Mouse (Mus musculus) mouse trophoblast stem cell (cell line): Measurements from ENCODE around the gene Ost4.

Experiments
- in situ Hi-C, 2 experiments: fragments of 300-500 bp; cut with MseI, MboI; formaldehyde crosslinking; loops; 2 replicates in 1 of 2; 3 replicates in 1 of 2; pipeline ENCODE4 v1.15.1; 2025

Ost4 gene

DNA sequence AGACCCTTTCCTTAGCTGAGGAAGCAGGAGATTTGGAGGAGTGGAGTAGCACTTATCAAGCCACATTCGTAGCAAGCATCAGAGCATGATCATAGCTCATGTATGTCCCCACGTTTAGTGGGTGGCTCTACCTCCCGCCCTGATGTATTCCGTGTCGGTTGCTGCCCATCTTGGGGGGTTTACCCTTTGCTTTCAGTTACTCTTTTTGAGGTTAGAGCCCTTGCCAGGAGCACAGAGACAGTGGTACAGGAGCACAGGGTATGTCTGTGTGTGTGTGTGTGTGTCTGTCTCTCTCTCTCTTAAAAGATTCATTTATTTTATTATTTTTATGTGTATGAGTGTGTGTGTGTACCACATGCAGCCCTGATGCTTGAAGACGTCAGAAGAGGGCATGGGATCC, 15.5 kb upstream of the Ost4 start:
- in situ Hi-C loops, result no loop called here

DNA sequence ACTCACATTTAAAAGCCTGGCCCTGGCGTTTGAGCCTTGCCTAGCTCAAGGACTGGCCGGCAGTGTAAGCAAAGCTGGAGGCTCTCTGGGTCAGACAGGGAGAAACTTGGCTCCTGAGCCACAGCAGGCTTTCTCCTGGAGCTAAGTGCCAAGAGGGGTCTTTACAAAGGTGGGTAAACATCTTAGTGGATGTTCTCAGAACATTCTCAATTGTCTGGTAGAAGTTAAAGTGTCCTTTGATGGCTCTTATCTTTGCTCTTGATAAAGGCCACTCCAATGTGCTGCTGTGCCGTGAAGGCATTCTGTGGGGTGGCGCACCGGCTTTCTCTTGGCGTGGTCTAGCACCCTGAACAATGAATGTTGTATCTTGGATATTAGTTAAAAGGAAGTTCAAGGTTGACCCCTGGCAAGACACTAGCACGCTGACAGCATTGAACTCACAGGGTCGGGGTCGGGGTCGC, 15.0 kb upstream of the Ost4 start:
- in situ Hi-C loops, result no loop called here

DNA sequence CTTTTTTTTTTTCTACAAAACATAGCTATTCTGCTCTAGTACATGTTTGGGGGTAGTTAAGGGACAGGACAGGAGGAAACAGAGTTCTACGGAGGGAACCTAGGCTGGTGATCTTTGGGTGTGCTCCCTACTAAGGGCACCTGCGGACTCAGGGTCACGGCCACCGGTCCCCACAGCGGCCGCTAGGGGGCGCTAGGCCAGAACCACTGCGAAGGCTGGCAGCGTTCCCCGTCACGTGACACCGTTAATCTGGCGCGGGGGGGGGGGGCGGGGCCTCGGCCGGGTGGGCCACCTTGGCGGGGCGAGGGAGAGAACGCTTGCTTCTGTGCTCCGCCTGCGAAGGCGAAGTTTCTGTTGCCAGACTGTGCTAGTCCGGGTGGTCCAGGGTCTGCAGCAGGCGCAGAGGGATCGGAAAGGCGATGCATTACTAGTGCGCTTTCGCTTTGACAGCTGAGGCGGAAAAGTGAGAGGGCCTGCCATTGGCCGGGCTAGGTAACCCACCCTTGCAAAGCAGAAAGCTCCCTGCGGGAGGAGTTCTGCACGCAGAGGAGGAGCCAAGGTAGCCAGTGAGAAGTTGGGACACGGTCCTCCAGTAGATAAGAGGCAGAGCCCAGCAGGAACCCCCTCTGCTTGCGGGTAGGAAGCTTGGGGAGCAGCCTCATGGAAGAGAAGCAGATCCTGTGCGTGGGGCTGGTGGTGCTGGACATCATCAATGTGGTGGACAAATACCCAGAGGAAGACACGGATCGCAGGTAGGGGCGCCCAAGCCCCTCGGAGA, 13.9 kb upstream of the Ost4 start, which contains the start of gene Khk:
TSS of gene Khk (plus strand) at position 176 of the 778 bp plus-strand sequence.
- in situ Hi-C loops, result no loop called here

DNA sequence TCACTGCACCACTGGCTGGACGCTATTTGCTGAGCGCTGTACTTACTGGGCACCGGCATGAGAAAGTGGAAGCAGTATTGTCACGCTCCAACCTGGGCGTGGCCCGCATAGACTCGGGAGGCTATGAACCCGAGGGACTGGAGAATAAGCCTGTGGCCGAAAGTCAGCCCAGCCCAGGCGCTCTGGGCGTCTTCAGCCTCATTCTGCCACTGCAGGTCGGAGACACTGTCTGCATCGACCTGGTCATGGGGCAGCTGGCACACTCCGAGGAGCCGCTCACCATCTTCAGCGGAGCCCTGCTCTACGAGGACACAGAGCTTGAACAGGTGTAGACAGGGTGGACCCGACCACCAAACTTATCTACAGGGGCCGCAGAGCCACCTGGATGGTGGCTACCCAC, 13.0 kb upstream of the Ost4 start:
- in situ Hi-C loops, result no loop called here

DNA sequence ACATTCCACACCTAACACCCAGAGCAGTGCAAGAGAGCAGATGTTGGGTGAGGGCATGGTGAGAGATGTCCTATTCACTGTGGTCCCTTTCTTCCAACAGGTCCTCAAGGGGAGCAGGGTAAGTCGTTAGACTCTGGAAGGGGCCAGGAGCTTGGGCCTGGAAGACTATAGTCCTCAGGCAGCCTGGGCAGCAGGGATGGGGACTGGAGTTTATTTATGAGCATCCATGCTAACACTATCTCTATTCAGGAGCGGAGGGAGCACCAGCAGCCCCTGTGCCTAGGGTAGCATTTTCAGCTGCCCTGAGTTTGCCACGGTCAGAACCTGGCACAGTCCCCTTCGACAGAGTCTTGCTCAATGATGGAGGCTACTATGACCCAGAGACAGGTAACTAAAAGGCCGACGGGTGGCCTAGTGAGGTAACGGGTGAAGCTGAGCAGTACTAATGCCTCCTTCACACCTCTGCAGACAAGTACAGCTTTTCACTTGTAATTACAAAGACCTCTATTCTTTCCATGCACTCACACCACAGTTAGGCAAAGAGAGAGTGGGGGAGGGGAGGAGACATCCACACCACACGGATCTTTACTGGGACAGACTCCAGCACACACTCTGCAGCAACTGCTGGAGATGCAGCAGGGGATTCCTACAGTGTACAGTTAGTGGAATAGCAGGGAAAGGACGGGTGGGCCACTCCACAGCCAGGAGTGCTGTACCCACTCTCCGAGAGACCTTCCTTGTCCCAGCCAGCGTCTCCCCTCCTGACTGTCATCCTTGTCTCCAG, 12.4 kb upstream of the Ost4 start:
- in situ Hi-C loops, result no loop called here

DNA sequence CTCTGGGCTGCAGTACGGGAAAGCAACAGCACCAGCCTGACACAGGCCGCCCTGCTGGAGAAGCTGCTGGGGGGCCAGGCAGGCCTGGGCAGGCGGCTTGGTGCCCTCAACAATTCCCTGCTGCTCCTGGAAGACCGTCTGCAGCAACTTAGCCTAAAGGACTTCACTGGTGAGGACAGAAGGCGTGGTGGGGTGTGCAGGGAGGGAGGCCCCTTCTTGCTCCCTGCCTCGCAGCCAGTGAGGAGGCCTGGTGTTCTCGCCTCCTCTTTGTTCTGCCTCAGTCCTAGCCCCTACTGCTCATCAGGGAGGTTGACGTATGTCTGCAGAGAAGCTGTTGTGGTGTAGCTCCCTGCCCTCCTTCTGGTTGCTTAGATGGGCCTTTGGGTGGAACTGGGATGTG, 11.1 kb upstream of the Ost4 start:
- in situ Hi-C loops, result no loop called here

DNA sequence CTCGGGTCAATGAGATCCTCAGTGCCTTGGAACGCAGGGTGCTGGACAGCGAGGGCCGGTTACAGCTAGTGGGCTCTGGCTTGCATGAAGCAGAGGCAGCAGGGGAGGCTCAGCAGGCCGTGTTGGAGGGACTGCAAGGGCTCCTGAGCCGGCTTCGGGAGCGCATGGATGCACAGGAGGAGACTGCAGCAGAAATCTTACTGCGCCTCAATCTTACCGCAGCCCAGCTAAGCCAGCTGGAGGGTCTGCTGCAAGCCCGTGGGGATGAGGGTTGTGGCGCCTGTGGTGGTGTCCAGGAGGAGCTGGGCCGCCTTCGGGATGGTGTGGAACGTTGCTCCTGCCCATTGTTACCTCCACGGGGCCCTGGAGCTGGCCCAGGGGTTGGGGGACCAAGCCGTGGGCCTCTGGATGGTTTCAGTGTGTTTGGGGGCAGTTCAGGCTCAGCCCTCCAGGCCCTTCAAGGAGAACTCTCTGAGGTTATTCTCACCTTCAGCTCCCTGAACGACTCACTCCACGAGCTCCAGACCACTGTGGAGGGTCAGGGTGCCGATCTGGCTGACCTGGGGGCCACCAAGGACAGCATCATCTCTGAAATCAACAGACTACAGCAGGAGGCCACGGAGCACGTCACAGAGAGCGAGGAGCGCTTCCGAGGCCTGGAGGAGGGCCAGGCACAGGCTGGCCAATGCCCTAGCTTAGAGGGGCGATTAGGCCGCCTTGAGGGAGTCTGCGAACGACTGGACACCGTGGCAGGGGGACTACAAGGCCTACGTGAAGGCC, 10.5 kb upstream of the Ost4 start:
- in situ Hi-C loops, result no loop called here

DNA sequence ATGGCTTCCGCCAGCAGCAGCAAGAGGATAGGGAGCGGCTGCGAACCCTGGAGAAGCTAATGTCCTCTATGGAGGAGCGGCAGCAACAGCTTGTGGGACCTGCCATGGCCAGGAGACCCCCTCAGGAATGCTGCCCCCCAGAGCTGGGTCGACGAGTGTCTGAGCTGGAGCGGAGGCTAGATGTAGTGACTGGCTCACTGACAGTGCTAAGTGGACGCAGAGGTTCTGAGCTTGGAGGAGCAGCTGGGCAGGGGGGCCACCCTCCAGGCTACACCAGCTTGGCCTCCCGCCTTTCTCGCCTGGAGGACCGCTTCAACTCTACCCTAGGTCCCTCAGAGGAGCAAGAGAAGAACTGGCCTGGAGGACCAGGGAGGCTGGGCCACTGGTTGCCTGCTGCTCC, 9.8 kb upstream of the Ost4 start:
- in situ Hi-C loops, result no loop called here

DNA sequence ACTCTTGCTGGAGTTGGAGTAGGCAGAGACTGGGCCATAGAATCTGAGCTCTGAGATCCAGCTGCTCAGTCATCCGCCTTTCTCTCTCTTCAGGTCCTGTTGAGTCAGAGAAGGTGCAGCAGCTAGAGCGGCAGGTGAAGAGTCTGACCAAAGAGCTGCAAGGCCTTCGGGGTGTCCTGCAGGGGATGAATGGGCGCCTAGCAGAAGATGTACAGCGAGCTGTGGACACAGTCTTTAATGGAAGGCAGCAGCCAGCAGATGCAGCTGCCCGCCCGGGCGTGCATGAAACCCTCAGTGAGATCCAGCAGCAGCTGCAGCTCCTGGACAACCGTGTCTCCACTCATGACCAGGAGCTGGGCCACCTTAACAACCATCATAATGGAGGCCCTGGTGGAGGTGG, 9.3 kb upstream of the Ost4 start:
- in situ Hi-C loops, result no loop called here

DNA sequence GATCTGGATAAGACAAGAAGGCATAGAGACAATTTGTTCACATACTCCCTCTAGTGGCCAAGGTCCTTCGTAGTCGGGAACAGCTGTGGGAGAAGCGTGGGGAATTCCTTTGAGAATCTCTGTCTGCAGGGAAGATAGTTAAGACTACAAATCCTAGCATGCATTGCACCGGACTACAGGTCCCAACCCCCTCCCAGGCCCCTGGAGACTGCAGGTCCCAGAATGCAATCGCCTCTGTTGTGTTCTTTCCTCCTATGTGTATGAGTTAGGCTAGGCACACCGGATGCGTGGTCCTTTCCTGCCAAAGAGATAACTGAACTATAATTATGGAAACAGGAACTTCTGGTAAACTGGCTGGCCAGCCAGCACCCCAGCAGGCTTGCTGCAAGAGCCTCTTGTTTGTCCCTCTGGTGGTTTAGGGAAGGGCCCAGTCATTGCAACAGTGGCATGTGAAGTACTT, 8.4 kb upstream of the Ost4 start:
- in situ Hi-C loops, result no loop called here

DNA sequence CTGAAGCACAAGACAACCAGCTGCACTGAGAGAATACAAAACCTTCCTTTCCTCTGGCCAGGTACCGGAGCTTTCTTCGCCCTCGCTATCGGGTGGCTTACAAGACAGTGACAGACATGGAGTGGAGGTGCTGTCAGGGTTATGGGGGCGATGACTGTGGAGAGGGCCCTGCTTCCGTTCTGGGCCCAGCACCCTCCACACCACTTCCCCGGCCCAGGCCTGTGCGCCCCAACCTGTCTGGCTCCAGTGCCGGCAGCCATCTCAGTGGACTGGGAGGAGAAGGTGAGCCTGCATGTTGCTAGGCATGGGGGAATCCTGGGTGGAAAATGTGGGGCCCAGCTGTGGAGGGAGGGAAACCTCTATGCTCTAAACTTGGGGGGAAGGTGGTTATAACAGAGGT, 7.9 kb upstream of the Ost4 start:
- in situ Hi-C loops, result no loop called here

DNA sequence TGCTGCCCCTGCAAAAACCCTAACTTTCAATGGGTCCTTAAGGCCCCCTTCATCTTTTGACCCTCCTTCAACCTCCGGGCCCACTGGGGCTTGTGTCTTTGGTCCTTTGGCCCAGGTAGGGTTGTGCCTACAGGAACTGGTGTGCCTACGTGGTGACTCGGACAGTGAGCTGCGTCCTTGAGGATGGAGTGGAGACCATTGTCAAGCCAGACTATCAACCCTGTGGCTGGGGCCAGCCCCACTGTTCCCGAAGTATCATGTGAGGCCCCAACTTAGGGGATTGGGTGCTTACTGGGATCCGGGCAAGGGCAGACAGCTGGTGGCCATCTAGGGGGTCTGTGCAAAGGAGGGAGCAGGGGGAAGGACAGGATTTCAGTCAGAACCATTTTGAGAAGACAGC, 7.3 kb upstream of the Ost4 start:
- in situ Hi-C loops, result no loop called here

DNA sequence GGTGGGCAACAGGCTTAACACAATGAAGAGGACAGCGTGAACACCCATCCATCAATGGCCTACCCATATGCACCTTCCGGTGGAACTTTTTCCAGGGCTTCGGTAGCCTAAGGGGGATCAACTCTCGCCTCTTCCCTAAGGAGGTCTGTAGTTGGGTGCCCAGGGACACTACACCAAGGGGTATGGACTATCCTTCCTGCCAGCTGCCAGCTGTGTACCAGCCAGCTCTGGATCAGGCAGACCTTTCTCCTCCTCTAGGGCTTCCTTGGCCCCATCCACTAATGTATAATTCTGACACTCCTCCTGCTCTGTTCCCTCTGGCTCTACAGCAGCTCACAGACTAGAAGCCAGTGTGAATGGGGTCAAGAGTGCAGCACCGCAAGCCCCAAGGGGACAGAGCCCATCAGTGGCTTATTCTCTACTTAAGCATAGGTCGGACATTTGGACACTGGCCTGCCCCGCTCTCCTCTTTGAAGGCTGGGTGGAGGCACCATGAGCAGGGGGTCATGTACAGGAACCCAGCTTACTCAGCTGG, 6.6 kb upstream of the Ost4 start:
- in situ Hi-C loops, result no loop called here

DNA sequence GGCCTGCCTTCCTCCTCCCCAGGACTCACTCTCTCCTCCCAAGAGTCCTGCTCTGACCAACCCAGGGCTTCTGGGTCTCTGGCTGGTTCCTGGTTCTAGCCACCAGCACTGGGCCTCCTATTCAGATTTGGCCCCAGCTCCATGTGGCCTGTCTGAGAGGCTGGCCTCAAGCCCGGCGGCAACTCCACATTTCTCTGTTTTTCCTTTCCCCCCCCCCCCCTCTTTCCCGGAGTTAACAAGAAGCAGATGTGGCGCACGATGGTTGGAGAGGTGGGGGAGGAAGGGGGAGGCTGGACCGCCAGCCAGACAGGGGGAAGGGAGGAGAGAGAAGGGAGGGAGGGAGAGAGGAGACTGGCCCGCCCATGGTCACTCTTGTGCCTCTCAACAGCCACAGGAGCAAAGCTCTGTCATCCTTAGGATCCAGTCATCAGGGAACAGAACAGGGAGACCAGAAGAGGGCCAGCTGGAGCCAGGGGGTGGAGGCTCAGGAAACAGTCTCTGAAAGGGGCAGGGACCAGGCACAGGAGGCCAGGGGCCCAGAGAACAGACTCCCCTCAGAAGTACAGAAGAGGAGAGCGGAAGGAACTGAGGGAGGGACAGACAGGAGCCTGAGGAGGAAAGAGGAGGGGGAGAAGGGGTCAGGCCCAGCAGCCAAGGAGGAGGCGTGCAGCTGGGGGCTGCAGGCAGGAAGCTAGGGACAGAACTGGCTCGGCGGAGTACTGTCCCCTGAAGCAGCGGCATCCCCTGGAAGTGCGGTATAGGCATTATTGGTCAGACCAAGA, 5.7 kb upstream of the Ost4 start, which contains the start of gene Emilin1:
TSS of gene Emilin1 (plus strand) at position 343 of the 782 bp plus-strand sequence.
- in situ Hi-C loops, result no loop called here

DNA sequence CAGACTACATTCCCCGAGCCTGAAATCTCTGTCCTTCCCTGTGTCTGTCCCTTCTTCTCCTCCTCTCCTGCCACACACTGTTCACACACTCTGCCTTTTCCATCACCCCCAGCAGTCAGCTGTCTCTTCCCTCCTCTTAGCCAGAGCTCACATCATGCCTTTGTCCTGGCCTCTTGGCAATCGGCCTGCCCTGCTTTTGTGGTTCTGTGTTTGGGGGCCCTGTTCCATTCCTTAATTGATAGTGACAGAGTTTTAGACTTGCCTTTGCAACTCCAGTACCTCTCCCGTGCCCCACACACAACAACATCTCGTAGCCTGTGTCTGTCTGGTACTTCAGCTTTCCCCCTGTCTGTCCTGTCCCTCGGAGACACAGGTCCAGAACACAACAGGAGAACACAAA, 4.6 kb upstream of the Ost4 start:
- in situ Hi-C loops, result no loop called here

DNA sequence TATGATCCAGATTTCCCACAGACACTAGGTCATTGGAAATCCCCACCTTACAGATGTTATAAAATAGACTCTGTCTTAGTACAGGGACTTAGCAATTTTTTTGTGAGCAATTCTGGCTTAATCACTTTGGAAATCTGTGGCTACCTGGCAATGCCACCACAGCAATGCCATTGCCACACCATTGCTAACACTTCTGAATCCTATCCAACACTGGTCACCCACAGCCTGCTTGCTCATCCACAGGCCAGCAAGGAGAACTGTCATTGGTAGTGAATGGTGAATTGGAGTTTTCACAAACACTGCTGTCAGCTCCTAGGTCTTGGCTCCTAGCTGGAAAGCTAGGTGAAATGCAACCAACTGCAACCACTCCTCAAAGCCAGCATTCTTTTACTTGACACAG, 2.9 kb upstream of the Ost4 start:
- in situ Hi-C loops, result no loop called here

DNA sequence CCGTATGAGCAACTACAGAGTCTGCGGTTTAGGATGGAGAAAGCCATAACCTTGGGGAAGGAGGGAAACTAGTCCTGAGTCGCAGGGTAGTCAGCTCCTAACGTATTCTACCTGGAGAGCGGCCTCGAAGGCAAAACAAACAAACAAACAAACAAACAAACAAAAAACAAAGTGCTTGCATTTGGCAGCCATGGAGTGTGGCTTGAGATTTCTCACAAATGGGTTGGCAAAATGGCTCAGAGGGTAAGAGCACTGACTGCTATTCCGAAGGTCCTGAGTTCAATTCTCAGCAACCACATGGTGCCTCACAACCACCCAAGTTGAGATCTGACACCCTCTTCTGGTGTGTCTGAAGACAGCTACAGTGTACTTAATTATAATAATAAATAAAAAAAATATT, 2.3 kb upstream of the Ost4 start:
- in situ Hi-C loops, result no loop called here

DNA sequence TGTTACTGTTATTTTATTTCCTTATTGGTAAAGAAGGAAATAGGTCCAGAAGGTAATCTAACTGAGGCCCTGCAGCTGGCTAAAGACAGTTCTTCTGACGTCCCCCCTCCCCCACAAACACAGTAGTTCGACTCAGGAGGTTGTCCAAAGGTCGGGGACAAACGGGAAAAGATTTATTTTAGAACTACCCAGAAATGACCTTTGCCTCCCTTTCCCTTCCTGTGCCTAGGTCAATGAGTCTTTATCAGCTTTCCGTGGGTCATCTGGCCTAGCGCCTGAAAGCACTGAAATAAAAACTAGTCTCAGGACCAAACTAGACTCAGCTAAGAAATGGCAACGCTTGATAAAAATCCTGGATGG, 1.7 kb upstream of the Ost4 start:
- in situ Hi-C loops, result no loop called here

DNA sequence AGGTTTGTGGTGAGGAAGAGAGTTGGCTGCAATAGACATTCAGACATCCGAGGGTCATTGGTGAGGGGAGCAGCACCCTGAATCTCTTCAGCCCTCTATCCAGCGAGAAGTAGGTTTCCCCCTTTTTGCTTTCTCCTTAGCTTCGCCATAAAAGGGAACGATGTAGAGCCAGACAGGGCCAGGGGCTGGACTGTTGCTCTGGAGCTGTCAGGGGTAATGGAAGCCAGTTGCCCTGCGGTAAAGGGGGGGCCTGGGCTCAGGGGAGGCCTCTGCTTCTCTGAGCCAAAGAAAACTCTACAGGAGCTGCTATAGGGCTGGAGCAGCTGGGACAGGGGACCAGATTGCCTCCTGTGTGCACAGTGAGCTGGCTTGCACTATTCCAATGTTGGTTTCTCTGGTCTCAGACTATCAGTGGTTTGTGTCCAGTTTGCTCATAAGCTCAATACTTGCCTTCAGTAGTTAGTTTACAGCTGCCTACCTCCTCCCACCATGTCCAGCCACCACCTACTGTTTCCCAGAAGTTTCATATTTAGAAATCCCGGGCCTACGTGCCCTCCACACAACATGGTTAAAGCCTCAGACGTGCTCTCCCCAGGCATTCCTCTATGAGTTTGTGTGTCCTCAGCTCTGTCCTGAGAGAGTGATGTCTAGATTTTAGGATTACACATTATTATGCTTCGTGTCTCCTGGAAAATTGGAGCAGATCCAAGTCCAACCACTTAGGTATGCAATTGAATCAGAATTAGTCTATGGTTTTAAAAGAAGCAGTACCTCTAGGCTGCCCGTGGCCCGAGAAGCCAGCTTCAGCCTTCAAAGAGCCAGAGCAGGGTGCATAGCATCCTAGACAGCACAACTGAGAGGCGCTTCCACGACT, 1.1 kb upstream of the Ost4 start:
- in situ Hi-C loops, result no loop called here

DNA sequence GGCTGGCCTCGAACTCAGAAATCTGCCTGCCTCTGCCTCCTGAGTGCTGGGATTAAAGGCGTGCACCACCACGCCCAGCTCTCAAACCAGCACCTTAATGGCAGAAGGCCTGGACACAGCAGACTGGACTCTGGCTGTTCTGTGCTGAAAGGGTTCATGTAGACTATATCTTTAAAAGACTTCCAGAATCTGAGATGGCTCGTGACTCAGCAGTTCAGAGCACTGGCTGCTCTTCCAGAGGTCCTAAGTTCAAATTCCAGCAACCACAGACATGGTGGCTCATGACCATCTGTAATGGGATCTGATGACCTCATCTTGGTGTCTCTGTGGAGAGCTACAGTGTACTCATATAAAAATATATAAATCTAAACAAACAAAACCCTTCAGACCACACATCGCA, 5.7 kb downstream of the Ost4 start:
- in situ Hi-C loops, result no loop called here
